Mouse (Mus musculus) forebrain, embryonic 10.5 days (tissue): ENCODE measurements around the gene Socs3. TPM values are rescaled to one million over a fixed set of nuclear protein-coding genes. Genes with fewer than 3 reads are reported as not detected.

Experiments used
- DNase-seq: peaks from one replicate; pipeline ENCODE4 v3.0.0-alpha.2; 2017; ENCODE audit warnings: low spot score; ENCODE audit errors: extremely low spot score
- H3K27ac ChIP-seq: fragments of 300-500 bp; sonication (generic); 2 replicates; pipeline ENCODE4 v1.5.1; 2016; ENCODE audit warnings: mild to moderate bottlenecking
- H3K27me3 ChIP-seq: fragments of 300-500 bp; sonication (generic); 2 replicates; pipeline ENCODE4 v1.6.1; 2016; ENCODE audit warnings: mild to moderate bottlenecking; ENCODE audit not compliant: poor library complexity, severe bottlenecking
- H3K36me3 ChIP-seq: fragments of 300-500 bp; sonication (generic); replicated peaks from 2 replicates; pipeline ENCODE4 v1.6.1; 2016; ENCODE audit warnings: mild to moderate bottlenecking, moderate library complexity
- H3K4me1 ChIP-seq: fragments of 300-500 bp; sonication (generic); 2 replicates; pipeline ENCODE4 v1.6.1; 2016
- H3K4me3 ChIP-seq: fragments of 300-500 bp; sonication (generic); 2 replicates; pipeline ENCODE4 v1.5.1; 2016; ENCODE audit warnings: mild to moderate bottlenecking, moderate library complexity
- H3K9me3 ChIP-seq: fragments of 300-500 bp; sonication (generic); 2 replicates; pipeline ENCODE4 v1.6.1; 2016; ENCODE audit warnings: mild to moderate bottlenecking, moderate library complexity
- WGBS: fragments of 180-500 bp; shearing (Covaris S2); methylation state at CpG from one replicate; pipeline ENCODE4 v1.1.7; 2016; 5-methylcytosine and 5-hydroxymethylcytosine counted together
- polyA plus RNA-seq: library from polyadenylated mRNA; unstranded; fragments of >200 nt; fragmentation: Nextera tagmentation; extraction: Ambion mirVana; gene quantifications from 2 replicates; pipeline ENCODE4 v1.2.1, GENCODE M21; 2016

The Socs3 gene
- polyA plus RNA-seq, 1 experiment from 2014 or later, result 13.6 TPM

DNA sequence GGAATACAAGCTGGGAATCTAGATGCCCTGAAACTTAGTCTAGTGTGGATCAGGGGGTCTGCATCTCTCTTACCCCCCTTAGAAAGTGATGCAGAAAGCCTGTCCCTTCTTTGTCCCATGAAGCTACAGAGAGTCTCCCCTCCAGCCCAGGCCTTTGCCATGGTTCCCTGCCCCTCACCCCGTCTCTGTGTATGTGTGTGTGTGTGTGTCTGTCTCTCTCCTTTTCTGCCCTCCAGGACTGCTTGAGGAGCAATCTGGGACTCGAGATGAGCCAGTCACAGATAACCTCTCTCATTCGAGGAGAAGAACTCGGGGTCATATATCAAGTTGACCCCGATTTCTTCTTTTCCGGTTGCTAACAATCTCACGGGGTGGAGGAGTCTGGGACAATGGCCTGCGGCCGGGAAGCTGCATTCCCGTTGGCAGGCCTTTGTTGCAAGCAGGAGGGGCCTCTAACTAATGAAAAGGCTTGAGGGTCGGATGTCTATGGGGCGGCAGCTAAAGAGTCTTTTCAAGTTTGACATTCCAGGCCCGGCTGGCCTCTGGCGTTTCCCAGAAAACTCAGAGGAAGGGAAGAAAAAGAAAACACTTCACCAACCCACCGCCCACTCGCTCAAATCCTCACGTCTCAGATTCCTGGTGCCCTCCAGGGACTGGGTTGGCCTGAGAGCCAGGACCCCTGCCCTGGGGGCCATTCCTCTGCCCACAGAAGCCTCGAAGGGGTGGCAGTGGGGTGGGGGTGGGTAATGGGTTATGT lies 5.5 kb upstream of the Socs3 start:
- WGBS, result 1% methylated on average over 18 of the region's 18 CpGs
- peaks cover 76% of the 10 kb centered on the region for H3K4me1 ChIP-seq
- H3K27me3 ChIP-seq, result peaks cover 76% of the 10 kb centered on the region
- peak; percentile 76 for DNase-seq
- H3K27ac ChIP-seq, result peak overlapping the region; percentile 92
- H3K9me3 ChIP-seq, result no peaks in the 10 kb centered on the region
- H3K4me3 ChIP-seq, result peak overlapping the region; percentile 37
- H3K36me3 ChIP-seq, result no peaks in the 10 kb centered on the region

DNA sequence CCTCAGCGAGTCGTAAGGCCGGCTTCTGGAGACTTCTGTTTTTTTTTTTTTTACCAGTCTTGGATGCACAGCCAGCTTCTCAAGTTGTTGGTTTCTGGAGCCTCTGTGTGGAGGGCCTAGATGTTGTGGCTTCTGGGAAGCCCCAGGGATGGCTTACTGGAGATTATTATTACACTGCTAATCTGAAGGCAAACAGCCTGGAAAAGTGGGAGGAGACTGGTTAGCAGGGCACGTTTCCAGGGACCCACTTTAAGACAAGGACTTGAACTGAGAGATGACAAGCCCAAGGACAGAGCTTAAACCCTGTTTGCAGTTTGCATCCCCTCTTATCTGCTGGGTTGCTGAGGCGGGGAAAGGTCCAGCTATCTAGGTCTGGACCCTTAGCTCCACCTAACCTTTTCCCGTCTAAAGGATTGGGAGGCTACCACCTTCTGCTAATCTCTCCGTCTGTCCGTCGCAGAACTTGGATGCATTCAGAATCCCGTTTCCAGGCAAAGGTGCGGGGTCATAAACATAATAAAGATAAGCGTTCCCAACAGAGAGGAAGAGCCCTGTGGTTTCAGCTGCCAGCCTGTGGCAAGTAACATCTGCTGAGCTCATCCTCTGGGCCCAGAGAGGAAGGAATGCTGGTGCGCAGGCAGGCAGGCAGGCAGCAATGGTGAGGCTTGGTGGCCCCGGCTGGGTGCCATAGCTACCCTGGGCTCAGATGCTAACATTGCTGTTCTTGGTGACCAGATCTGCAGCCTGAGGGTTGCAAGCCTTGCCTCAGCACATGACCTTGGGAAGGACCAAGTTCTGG lies 4.7 kb upstream of the Socs3 start:
- 12% methylated on average over 14 of the region's 14 CpGs for WGBS
- no peak for DNase-seq
- H3K4me3 ChIP-seq, result peak overlapping the region; percentile 37; the same call in 1 of the 2 replicates
- peaks cover 80% of the 10 kb centered on the region for H3K27me3 ChIP-seq
- H3K9me3 ChIP-seq, result no peaks in the 10 kb centered on the region
- H3K4me1 ChIP-seq, result peaks cover 84% of the 10 kb centered on the region
- peak overlapping the region; percentile 92 for H3K27ac ChIP-seq
- no peaks in the 10 kb centered on the region for H3K36me3 ChIP-seq

DNA sequence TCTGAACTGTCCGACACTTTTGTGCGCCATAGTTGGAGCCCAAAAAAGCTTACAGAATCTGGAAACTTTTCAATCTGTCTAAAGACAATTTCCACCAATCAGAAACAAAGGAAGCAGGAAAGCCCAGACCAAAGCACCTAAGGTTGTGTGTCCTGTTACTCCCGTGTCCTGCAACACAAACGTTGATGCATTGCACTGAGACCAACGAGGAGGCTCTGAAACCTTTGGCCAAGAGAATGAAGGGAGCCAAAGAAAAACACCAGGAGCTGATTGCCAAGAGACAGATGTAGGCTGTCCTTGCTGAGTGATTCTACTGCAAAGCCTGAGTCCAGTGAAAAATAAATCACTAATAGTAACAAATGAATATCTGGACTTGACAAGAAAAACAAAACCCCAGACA lies 3.7 kb upstream of the Socs3 start:
- Histone ChIP-seq H3K9me3 (no peaks in the 10 kb centered on the region), H3K4me3 (no peak overlapping the region), H3K4me1 (peaks cover 88% of the 10 kb centered on the region), H3K36me3 (no peaks in the 10 kb centered on the region), H3K27me3 (peaks cover 70% of the 10 kb centered on the region), H3K27ac (peak overlapping the region; percentile 92; the same call in 1 of the 2 replicates)
- 47% methylated on average over 5 of the region's 5 CpGs for WGBS
- DNase-seq, result no peak

DNA sequence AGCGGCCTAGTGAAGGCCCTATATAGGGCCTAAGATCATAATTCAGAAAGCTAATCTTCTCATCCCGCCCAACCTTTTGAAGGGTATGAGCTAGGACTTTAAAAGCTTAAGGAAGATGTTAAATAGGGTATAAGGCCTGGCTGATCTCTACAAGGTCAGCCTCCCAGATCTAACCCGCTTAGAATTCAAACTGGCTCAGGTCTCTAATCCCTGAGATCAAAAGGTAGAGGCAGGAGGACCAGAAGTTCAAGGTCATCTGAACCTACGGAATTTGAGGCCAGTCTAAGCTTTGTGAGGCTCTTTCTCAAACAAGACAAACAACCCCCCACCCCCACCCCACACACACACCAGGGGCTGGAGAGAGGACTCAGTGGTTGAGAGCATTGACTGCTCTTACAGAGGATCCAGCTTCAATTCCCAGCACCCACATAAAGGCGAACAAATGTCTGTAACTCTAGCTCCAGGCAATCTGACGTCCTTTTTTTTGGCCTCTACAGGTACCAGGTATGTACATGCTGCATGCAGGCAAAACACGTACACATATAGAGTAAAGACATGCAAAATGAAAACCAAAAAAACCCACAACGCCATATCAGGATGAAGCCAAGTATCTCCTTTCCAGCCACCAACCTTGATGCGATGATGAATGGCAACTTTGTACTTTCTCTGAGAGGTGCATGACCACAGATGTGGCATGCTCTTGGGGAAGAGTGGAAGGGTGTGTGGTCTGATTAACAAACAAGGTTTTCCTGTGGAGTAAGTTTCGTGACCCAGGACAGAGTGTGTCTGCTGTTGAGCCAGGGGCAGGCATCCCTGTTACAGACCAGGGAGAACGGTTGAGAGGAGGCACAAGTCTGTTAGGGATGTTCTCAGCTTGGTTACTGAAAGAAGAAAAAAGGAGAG lies 3.1 kb upstream of the Socs3 start:
- Histone ChIP-seq H3K4me1 (peaks cover 90% of the 10 kb centered on the region), H3K27ac (peak overlapping the region; percentile 92), H3K4me3 (no peak overlapping the region), H3K27me3 (peaks cover 69% of the 10 kb centered on the region), H3K9me3 (no peaks in the 10 kb centered on the region), H3K36me3 (no peaks in the 10 kb centered on the region)
- 44% methylated on average over 11 of the region's 11 CpGs for WGBS
- DNase-seq, result no peak

DNA sequence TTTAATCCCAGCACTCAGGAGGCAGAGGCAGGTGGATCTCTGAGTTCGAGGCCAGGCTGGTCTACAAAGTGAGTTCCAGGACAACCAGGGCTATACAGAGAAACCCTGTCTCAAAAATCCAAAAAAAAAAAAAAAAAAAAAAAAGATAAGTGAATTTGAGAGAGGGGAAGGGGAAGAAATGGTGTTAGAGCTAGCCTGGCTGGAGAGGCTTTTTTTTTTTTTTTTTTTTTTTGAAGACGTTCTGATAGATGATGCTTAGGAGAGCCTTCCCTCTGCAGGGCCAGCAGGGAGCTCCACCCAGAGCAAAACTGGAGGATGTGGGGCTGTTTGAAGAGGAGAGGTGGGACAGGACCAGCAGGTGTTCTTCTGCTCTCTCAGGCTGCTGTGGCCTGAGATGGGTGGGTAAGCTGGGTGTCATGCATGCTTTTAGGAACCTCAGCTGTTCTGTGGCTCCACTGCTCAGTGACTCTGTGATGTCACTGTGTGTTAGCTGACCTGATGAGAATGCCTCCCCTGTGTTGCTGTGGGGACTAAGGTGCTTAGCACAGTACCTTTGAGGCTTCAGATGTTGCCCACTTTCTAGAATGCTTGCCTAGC lies 1.9 kb upstream of the Socs3 start:
- 54% methylated on average over 2 of the region's 2 CpGs for WGBS
- peaks cover 74% of the 10 kb centered on the region for H3K27me3 ChIP-seq
- H3K4me3 ChIP-seq, result no peak overlapping the region
- peak overlapping the region; percentile 70 for H3K27ac ChIP-seq
- H3K4me1 ChIP-seq, result peaks cover 96% of the 10 kb centered on the region
- H3K36me3 ChIP-seq, result peaks cover 11% of the 10 kb centered on the region
- no peak for DNase-seq
- H3K9me3 ChIP-seq, result no peaks in the 10 kb centered on the region

DNA sequence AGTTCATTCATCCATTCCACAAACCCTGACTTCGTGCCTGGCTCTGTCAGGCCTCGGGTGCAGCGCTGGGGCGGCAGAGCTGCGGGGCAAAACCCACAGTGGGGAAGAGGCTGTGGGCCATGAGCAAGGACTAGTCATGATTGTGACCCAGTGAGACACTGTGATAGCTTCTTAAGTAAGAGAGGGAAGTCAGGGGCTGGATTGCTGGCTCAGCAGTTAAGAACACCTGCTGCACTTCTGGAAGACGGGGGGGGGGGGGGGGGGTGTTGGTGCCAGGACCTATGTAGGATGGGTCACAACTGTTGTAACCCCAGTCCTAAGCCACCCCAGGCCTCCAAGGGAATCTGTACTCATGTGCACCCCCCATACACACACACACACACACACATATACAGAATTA lies 1.3 kb upstream of the Socs3 start:
- 0 out of 2 replicates have a peak overlapping the region, but pooled peaks have one; percentile 92 for H3K27ac ChIP-seq
- H3K9me3 ChIP-seq, result no peaks in the 10 kb centered on the region
- H3K4me1 ChIP-seq, result peaks cover 96% of the 10 kb centered on the region
- peaks cover 17% of the 10 kb centered on the region for H3K36me3 ChIP-seq
- peaks cover 74% of the 10 kb centered on the region for H3K27me3 ChIP-seq
- no peak for DNase-seq
- 71% methylated on average over 6 of the region's 6 CpGs for WGBS
- no peak overlapping the region for H3K4me3 ChIP-seq

DNA sequence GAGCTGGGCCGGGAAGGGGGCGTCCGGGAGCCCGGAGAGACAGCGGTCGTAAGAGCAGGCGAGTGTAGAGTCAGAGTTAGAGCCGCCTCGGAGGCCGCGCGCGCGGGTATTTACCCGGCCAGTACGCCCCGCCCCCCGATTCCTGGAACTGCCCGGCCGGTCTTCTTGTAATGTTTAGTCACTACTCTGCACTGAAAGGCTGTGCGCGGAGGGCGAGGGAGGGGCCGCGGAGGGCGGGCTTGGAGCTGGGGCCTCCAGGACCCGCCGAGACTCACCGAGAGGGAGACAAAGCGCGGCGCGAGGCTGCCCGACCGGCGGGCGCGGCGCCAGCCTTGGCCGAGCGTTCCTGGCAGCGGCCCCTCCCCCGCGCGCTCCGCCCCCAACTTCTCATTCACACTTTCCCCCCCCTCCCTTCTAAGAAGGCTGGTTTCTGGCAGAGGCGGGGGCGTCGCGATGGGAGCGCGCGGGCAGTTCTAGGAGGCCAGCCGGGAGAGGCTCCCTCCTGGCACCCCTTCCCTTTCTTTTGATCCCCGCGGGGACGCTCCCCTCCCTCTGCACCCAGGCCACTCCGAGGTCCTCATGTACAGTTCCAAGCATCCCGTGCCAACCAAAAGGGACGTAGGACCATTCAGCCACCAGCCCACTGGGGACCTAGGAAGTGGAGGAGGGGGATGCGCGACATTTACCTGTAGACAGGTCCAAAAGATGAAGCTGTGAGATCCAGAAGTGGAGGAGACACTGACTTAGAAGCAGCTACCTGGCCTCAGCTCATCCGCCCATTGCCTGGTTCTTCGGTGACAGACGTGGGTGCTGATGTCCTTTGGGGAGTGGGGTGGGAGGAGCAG lies 525 bp downstream of the Socs3 start:
- peak overlapping the region; percentile 72 for H3K4me3 ChIP-seq
- H3K36me3 ChIP-seq, result peaks cover 24% of the 10 kb centered on the region
- WGBS, result under 1% methylated on average over 65 of the region's 65 CpGs
- peak overlapping the region; percentile 92 for H3K27ac ChIP-seq
- H3K4me1 ChIP-seq, result peaks cover 96% of the 10 kb centered on the region
- peaks cover 83% of the 10 kb centered on the region for H3K27me3 ChIP-seq
- no peaks in the 10 kb centered on the region for H3K9me3 ChIP-seq
- DNase-seq, result peak; percentile 97

DNA sequence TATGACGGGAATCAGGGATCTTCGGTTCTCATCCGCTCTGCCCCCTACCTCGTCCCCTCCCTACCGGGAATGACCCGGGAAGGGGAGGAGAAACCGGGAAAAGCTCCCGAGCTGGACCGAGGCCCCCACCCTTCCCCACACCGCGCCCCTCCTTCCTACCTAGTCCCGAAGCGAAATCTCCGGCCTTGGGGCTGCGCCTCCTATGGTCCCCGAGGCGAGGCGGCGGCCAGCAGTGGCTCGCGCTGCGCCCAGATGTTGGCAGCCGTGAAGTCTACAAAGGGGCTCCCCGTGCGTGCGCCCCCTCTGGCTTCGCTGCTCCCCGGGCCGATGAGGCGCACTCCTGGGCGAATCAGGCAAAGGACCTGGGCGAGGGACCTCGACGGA lies 1.1 kb downstream of the Socs3 start:
- WGBS, result under 1% methylated on average over 34 of the region's 34 CpGs
- peaks cover 78% of the 10 kb centered on the region for H3K27me3 ChIP-seq
- peaks cover 96% of the 10 kb centered on the region for H3K4me1 ChIP-seq

DNA sequence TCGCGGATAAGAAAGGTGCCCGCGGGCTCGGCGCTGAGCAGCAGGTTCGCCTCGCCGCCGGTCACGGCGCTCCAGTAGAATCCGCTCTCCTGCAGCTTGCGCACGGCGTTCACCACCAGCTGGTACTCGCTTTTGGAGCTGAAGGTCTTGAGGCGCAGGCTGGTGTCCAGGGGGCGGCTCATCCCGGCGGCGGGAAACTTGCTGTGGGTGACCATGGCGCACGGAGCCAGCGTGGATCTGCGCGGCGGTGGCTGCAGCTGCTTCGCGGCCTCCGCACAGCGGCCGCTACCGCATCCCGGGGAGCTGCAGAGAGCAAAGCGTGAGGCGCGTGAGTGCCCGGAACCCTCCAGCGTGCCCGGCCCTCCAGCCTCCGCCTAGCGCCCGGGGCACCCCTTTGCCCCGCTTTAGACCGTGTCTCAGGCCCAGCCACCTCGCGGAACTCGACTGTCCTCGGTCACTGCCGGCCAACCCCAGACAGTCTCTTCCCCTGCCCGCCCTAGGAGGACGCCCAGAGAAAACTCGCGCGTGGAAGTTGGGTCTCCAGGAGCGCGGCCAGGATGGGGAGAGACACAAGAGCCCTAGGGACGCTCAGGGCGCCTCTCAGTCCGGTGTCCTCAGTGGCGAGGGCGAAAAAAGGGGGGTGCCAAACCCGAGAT lies 1.7 kb downstream of the Socs3 start:
- H3K27ac ChIP-seq, result peak overlapping the region; percentile 92
- H3K36me3 ChIP-seq, result peaks cover 24% of the 10 kb centered on the region
- DNase-seq, result peak; percentile 60
- H3K4me3 ChIP-seq, result peak overlapping the region; percentile 72
- no peaks in the 10 kb centered on the region for H3K9me3 ChIP-seq
- under 1% methylated on average over 64 of the region's 64 CpGs for WGBS
- peaks cover 73% of the 10 kb centered on the region for H3K27me3 ChIP-seq
- peaks cover 96% of the 10 kb centered on the region for H3K4me1 ChIP-seq

More for the DNA sequence above, 1.1 kb downstream of the Socs3 start:
- H3K36me3 ChIP-seq, result peaks cover 24% of the 10 kb centered on the region
- H3K4me3 ChIP-seq, result peak overlapping the region; percentile 72
- H3K27ac ChIP-seq, result peak overlapping the region; percentile 92
- DNase-seq, result no peak
- H3K9me3 ChIP-seq, result no peaks in the 10 kb centered on the region

DNA sequence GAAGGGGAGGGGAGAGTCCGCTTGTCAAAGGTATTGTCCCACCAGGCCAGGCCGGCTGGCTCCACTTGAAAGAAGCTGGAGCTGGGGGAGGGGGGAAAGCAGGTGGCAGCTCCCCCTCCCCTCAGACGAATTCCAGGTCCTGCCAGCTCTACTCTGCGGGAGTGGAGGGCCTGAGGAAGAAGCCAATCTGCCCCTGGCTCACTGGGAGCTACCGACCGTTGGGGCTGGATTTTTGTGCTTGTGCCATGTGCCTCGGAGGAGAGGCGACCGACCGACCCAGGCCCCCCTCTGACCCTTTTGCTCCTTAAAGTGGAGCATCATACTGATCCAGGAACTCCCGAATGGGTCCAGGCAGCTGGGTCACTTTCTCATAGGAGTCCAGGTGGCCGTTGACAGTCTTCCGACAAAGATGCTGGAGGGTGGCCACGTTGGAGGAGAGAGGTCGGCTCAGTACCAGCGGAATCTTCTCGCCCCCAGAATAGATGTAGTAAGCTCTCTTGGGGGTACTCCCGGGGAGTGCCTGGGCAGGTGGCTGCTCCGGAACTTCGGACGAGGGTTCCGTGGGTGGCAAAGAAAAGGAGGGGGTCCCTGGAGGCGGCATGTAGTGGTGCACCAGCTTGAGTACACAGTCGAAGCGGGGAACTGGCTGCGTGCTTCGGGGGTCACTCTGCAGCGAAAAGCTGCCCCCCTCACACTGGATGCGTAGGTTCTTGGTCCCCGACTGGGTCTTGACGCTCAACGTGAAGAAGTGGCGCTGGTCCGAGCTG lies 2.4 kb downstream of the Socs3 start:
- peak overlapping the region; percentile 72 for H3K4me3 ChIP-seq
- H3K36me3 ChIP-seq, result peaks cover 24% of the 10 kb centered on the region
- H3K9me3 ChIP-seq, result no peaks in the 10 kb centered on the region
- H3K27me3 ChIP-seq, result peaks cover 67% of the 10 kb centered on the region
- no peak for DNase-seq
- 3% methylated on average over 34 of the region's 34 CpGs for WGBS
- peak overlapping the region; percentile 92 for H3K27ac ChIP-seq
- peaks cover 96% of the 10 kb centered on the region for H3K4me1 ChIP-seq
